Mouse (Mus musculus) layer of hippocampus, adult 9-10 months (tissue): ENCODE results near the gene Fibp.

Experiments
- DNase-seq: peaks from one replicate; pipeline ENCODE4 v3.0.0; 2022; ENCODE audit warnings: low spot score

Fibp gene

GRCm38 (mm10) chr19:5432992-5433852, 27.2 kb upstream of the Fibp start:
- DNase-seq = no peak

- no peak for DNase-seq
Measured at GRCm38 (mm10) chr19:5433951-5434350, 26.5 kb upstream of the Fibp start.

GRCm38 (mm10) chr19:5444371-5444908, 16.0 kb upstream of the Fibp start:
- no peak for DNase-seq

DNA sequence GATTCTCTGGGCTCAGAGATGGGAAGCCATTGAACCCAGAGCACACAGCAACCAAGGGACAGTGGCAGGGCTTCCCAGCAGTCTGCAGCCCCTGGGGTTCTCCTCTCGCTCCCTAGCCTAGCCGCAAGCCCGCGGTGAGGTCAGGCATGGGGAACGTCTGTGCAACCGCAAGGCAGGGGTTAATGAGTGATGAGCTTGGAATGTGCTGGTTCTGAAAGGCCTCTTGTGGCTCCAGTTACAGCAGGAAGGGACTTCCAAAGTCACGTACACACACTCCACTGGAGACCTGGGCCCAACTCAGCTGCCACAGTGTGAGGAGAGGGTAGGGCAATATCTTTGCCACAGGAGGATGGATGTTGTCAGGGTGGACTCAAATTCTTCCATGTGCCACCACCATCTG, 15.5 kb upstream of the Fibp start:
- DNase-seq = no peak

GRCm38 (mm10) chr19:5445747-5446146, 14.7 kb upstream of the Fibp start:
- no peak for DNase-seq

- no peak for DNase-seq
Measured at GRCm38 (mm10) chr19:5447515-5448353, 12.7 kb upstream of the Fibp start, which contains the start of gene Fosl1. Fosl1 (plus strand) TSS chr19:5447547.

DNA sequence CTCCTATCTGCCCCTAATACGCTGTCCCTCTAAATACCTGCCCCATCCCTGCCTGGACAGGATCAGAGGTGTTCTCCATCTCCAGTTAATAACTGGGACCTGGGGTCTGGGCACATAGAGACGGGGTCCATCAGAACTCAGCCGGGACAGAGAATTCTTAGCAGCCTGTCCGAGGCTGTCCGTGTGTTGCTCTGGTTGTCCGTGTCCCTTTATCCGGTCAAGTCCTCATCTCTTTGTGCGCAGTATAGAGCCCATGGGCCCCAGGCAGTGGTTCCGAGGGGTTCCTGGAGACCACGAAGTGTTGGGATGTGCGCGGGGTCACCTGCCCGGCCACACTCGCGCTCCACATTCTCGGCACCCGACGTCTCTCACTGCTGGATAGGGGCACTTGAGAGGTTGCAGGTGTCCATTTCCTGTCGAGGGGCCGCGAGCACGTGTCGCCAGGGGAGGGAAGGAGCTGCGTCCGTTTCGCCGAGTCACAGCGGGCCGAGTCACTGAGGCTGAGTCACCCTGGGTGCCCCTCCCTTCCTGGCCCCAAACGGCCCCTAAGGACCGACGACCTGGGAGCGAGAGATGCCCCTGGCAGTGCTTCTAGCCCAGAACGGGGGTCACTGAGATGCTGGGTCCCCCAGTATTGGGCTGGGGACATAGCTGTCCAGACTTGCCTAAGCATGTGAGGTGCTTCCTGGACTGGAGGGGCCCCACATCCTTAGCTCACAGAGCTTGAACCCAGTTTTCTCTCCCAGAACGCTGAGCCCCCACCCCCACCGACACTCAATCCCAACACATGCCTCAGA, 11.9 kb upstream of the Fibp start:
- DNase-seq = no peak

DNA sequence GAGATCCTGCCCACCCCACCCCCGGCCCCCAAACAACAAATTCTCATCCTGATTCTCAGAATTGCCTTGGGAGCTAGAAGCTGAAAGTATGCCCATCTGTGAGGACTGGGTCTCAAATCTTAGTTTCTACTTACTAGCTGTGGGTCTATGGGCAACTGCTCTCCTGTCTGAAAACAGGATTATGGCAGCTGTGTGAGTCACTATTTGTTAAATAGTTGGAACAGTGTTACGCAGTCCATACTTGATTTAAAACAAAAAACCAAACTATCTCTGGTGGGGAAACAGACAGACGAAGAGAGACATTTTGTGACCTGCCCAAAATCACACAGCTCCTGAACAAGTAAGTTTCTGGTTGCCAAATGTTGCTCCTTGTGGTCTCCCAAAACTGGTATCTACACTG, 10.7 kb upstream of the Fibp start:
- DNase-seq = no peak

GRCm38 (mm10) chr19:5451766-5452165, 8.6 kb upstream of the Fibp start:
- no peak for DNase-seq

DNA sequence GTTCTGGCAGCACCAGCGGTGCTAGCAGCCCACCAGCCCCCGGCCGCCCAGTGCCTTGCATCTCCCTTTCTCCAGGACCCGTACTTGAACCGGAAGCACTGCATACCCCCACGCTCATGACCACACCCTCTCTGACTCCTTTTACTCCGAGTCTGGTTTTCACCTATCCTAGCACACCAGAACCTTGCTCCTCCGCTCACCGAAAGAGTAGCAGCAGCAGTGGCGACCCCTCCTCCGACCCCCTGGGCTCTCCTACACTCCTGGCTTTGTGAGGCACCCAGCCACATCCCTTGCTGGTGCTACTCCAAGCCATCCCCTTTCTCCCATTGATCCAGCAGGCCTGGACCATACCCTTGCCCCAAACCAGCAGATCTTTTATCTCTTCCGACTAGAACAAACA, 5.4 kb upstream of the Fibp start:
- no peak for DNase-seq

DNA sequence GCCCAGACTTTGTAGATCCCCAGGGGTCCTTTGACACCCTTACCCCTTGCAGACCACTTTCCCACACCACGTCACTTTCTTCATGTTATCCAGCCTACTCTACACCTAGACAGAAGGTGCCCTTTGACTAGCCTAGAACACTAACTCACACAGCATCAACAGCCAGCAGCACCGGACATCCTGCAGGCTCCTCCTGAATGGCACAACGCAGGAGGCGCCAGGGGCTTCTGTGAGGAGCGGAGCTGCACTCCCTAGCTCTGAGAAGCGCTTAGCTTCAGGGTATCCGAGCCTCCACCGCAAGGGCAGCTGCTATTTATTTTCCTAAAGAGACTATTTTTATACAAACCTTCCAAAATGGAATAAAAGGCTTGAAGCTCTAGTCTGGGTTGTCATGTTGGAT, 4.8 kb upstream of the Fibp start:
- no peak for DNase-seq

DNA sequence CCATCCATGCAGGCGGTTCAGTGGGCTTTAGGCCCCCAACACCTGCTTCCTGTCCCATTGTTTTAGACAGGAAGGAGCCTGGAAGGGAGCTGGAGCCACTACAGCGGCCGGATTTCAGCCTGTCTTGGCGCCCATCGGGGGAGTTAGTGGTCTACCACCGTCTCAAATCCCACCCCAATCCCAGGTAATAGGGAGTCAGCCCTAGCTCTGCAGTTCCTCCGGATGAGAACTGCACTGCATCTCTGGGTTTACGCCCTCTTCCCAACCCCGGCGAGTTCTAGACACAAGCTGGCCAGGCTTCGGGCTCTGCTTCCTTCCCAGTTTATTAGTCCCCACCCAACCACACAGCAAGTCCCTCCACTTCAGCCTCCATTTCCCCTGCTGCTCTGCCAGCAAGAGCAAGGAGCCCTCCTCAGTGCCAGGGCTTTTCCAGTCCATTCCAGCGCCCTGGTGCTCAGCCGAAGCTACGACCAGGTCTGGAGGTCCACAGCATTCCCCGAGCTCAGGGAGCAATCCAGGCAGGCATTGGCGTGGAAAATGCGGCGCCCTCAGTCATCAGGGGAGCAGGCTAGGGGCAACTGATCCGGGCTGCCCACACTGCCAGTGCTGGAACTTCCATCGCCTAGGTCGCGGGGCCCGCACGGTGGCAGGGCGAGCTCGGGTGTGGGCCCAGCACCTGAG, 4.0 kb upstream of the Fibp start:
- DNase-seq = no peak

DNA sequence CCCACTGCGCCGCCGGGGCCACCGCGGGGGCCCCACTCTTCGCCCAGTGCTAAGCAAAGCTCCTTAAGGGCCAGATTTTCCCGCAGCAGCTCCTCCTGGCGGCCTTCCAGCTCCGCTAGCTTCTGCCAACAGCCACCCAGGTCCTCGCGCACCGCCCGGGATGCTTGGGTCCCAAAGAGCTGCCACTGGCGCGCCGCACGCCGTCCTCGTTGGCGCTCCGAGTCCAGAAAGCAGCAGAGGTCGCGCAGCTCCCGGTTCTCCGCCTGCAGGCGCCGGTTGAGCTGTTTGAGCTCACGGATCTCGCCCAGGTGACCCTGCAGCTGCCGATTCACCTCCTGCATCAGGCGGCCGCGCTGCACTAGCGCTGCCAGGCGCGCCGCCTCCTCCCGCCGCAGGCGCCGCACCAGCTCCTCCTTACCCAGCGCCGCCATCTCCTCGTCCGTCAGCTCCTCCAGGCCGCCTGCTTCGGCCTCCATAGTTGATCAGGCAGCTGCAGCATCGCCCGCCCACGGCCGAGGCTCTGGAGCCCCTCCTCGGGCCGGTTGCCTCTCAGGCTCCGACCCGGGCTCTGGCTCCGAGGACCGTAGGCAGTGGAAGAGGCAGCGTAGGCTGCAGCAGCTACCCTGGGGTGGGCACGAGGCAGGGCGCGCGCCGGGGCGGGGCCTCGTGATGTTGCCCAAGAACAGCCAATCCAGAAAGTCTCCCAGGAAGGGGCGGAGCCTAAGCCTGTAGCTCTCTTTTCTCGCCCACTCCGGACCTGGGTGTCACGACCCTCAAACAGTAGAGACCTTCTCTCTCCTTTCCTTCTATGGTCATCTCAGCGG, 3.3 kb upstream of the Fibp start:
- peak; percentile 88 for DNase-seq

DNA sequence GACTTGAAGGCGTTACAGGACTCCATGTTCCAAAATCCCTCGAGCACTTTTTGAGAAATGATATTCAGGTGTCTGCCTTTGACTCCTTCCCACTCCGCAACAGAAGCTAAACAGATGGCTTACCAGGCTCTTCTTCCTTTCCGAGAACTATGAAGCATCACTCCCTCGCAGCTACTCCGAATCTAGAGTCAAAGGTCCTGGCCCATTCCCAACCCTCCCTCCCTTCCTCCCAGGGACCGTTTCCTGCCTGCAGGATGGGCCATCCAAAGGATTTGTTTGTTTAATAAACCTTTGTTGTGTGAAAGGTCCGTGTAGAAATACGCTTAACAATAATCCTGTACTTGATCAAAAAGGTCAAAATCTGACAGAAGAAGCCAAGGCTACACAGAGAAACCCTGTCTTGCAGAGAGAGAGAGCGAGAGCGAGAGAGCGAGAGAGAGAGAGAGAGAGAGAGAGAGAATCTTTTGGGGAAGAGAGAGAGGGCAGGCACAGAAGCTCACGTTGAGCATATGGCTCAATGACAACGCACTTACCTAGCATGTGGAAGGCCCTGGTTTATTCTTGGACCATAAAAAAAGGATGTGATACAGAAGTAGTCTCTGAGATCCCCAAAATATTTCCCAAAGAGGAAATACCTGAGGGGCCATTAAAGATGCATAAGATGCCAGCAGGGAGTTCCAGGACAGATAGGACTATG, 2.5 kb upstream of the Fibp start, which contains the start of gene Ccdc85b:
TSS of gene Ccdc85b (minus strand) at position 149 of the 697 bp plus-strand sequence.
- no peak for DNase-seq

GRCm38 (mm10) chr19:5459019-5459418, 1.4 kb upstream of the Fibp start:
- DNase-seq = no peak

GRCm38 (mm10) chr19:5459896-5460295, 519 bp upstream of the Fibp start:
- DNase-seq = no peak

- no peak for DNase-seq
Measured at GRCm38 (mm10) chr19:5461411-5461810, 996 bp downstream of the Fibp start.

- no peak for DNase-seq
Measured at GRCm38 (mm10) chr19:5463212-5463611, 2.8 kb downstream of the Fibp start.

- no peak for DNase-seq
Measured at GRCm38 (mm10) chr19:5463791-5464562, 3.6 kb downstream of the Fibp start.
